Mouse (Mus musculus) layer of hippocampus, adult 11-12 months (tissue): ENCODE measurements at regions not wholly inside any gene's neighbourhood (a gene's known extent, or its start where the extent isn't known, plus 50 kb on each side); places are given as distances from the start of the nearest gene placed in this dataset.
A peak's percentile ranks its signal among the peaks of the same experiment; 100 is the strongest.

ENCODE experiments used
- DNase-seq: peaks from one replicate; pipeline ENCODE4 v3.0.0; 2022; ENCODE audit warnings: low spot score

GRCm38 (mm10) chr13:51930931-51931330 lies 84.5 kb downstream of the Gadd45g start:
- DNase-seq: no peak

- DNase-seq: no peak
These were observed 89.3 kb downstream of the Gadd45g start for GRCm38 (mm10) chr13:51935827-51936226.

- DNase-seq: no peak
These were observed 90.0 kb downstream of the Gadd45g start for GRCm38 (mm10) chr13:51936441-51936840.

- DNase-seq: no peak
These were observed 91.4 kb downstream of the Gadd45g start for GRCm38 (mm10) chr13:51937898-51938297.

- DNase-seq: no peak
These were observed 92.8 kb downstream of the Gadd45g start for GRCm38 (mm10) chr13:51939262-51939661.

- DNase-seq: no peak
These were observed 93.2 kb downstream of the Gadd45g start for GRCm38 (mm10) chr13:51939715-51940114.

GRCm38 (mm10) chr13:51946171-51946570 lies 99.7 kb downstream of the Gadd45g start:
- DNase-seq: peak; percentile 18

GRCm38 (mm10) chr13:51948896-51949295 lies 102.4 kb downstream of the Gadd45g start:
- no peak for DNase-seq

- no peak for DNase-seq
These were observed 105.1 kb downstream of the Gadd45g start for GRCm38 (mm10) chr13:51951506-51952038.

GRCm38 (mm10) chr13:51953084-51953483 lies 106.6 kb downstream of the Gadd45g start:
- DNase-seq: no peak

- DNase-seq: no peak
These were observed 107.1 kb downstream of the Gadd45g start for GRCm38 (mm10) chr13:51953569-51953968.

- no peak for DNase-seq
These were observed 110.6 kb downstream of the Gadd45g start for GRCm38 (mm10) chr13:51957101-51957500.

- DNase-seq: no peak
These were observed 113.1 kb downstream of the Gadd45g start for GRCm38 (mm10) chr13:51959591-51959990.

GRCm38 (mm10) chr13:51960262-51960661 lies 113.8 kb downstream of the Gadd45g start:
- peak; percentile 53 for DNase-seq

GRCm38 (mm10) chr13:51962191-51962611 lies 115.7 kb downstream of the Gadd45g start:
- no peak for DNase-seq

- no peak for DNase-seq
These were observed 116.2 kb downstream of the Gadd45g start for GRCm38 (mm10) chr13:51962676-51963075.

- no peak for DNase-seq
These were observed 117.5 kb downstream of the Gadd45g start for GRCm38 (mm10) chr13:51963966-51964365.

GRCm38 (mm10) chr13:51964416-51964815 lies 117.9 kb downstream of the Gadd45g start:
- DNase-seq: no peak

GRCm38 (mm10) chr13:51964921-51965320 lies 118.4 kb downstream of the Gadd45g start:
- DNase-seq: no peak

GRCm38 (mm10) chr13:51968103-51968502 lies 121.6 kb downstream of the Gadd45g start:
- DNase-seq: no peak

GRCm38 (mm10) chr13:51968796-51969195 lies 122.3 kb downstream of the Gadd45g start:
- DNase-seq: no peak

- no peak for DNase-seq
These were observed 123.6 kb downstream of the Gadd45g start for GRCm38 (mm10) chr13:51970051-51970450.

- no peak for DNase-seq
These were observed 126.3 kb downstream of the Gadd45g start for GRCm38 (mm10) chr13:51972656-51973310.

GRCm38 (mm10) chr13:51973461-51973860 lies 127.0 kb downstream of the Gadd45g start:
- no peak for DNase-seq
